Mouse (Mus musculus) brown adipose tissue, adult 24 weeks (tissue): ENCODE results near the gene Nptxr. TPM values are rescaled to one million over a fixed set of nuclear protein-coding genes. Genes with fewer than 3 reads are reported as not detected.

Source experiments
- H3K27ac ChIP-seq: fragments of 200-500 bp; replicated peaks from 2 replicates; pipeline ENCODE4 v1.5.1; 2012; ENCODE audit warnings: low read depth, mild to moderate bottlenecking, low read length
- H3K4me1 ChIP-seq: fragments of 200-500 bp; 2 replicates; pipeline ENCODE4 v1.6.1; 2012; ENCODE audit warnings: low read length, mixed read lengths; ENCODE audit not compliant: control insufficient read depth, insufficient read depth, insufficient read length
- H3K4me3 ChIP-seq: fragments of 200-500 bp; 2 replicates; pipeline ENCODE4 v1.5.1; 2012; ENCODE audit warnings: low read depth, mild to moderate bottlenecking, low read length, moderate library complexity; ENCODE audit not compliant: insufficient read depth
- polyA plus RNA-seq: library from polyadenylated mRNA; stranded (reverse); fragments of >200 nt; gene quantifications from 2 replicates; pipeline ENCODE4 v1.2.4, GENCODE M21; 2012; ENCODE audit not compliant: missing spikeins, insufficient read depth, insufficient read length

Nptxr gene
- polyA plus RNA-seq, 1 experiment, result 0.83 TPM

GRCm38 (mm10) chr15:79777749-79778148, 26.8 kb downstream of the Nptxr start, which contains the start of gene Dnal4:
Dnal4 (minus strand) TSS chr15:79777849.
- Histone ChIP-seq H3K4me1 (no peaks in the 10 kb centered on the region), H3K27ac (no peak within 1 kb of the TSS), H3K4me3 (no peak within 1 kb of the TSS)

DNA sequence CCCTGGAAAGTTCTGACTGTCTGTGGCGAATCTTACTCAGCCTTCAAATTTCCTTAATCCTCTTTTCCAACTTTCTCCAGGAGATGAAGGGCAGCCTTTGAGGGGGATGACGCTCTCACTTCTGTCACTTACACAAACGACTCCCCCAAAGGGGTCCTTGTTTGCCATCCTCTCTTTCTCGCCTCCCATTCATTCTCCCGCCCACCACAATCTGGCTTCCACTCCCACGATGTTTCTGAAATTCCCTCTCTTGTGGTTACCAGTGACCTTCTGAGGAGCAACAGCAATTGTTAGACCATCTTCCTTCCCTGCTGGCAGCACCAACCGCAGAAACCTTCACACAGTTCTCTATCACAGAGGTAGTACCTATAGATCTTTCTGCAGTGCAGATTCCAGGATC, 28.9 kb downstream of the Nptxr start:
- no peak overlapping the region for H3K4me3 ChIP-seq
- no peaks in the 10 kb centered on the region for H3K4me1 ChIP-seq
- H3K27ac ChIP-seq, result no peak overlapping the region

GRCm38 (mm10) chr15:79774117-79775027, 30.2 kb downstream of the Nptxr start:
- H3K4me1 ChIP-seq, result 0 out of 2 replicates have a peak, but pooled peaks cover 4% of the 10 kb centered on the region
- H3K4me3 ChIP-seq, result peak overlapping the region; percentile 78
- peak overlapping the region; percentile 60 for H3K27ac ChIP-seq

DNA sequence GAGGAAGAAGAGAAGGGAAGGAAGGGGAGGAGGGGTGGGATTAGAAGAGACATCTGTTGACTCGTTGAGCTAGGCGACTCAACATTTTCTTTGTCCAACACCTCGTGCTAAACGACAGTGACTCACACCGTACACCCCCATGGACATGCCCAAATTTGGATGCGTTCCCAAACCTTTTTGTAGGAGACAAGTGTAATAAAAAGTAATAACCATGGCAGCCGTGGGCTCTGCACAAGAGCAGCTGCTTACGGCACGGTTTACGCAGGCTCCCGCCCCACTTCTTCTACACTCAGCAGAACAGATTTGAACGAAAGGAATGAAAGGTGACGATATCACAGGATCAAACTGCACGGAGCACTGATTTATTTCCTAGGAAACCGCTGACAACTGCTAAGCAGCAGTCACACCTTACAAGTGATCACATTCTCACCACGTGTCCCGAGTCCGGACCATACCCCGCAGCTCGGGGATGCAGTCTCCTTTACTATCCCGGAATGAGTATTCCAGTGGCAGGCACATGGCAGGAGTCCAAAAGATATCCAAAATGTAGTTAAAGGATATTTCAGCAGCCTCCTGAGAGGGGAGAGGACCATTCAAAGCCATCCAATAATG, 33.8 kb downstream of the Nptxr start:
- H3K4me3 ChIP-seq, result no peak overlapping the region
- peaks cover 8% of the 10 kb centered on the region for H3K4me1 ChIP-seq
- no peak overlapping the region for H3K27ac ChIP-seq

- H3K4me3 ChIP-seq, result no peak overlapping the region
- 0 out of 2 replicates have a peak overlapping the region, but pooled peaks have one; percentile 15 for H3K27ac ChIP-seq
- peaks cover 16% of the 10 kb centered on the region for H3K4me1 ChIP-seq
Observed at GRCm38 (mm10) chr15:79768302-79768701, 36.3 kb downstream of the Nptxr start.

DNA sequence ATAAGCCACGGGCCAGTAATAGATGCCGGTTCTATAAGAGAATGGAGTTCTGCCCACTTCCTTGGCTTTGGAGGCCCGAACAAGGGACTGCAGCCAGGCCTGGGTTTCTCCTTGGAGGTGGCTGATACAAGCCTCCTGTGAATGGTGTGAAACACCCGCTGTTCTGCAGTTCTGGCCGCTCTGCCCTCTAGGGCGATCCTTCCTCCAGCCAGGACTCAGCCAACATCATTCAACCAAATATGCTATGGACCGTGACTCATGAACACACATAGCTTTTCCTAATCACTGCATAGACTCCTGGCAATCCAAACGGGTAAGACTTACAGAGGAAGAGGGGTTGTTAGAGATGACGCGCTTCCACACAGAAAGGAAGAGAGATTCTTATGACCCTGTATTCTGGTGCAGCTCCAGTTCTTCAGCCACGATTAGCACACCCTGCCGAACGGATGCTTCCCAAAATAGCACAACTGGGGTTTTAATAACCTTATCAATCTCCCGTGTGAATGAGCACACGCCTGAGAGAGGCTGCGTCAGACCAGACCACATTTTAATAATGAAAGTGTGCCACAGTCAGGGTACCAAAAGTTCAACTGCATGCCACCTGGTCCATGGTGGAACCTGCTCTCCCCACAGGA, 37.1 kb downstream of the Nptxr start:
- Histone ChIP-seq H3K4me3 (no peak overlapping the region), H3K27ac (no peak overlapping the region), H3K4me1 (peaks cover 16% of the 10 kb centered on the region)

DNA sequence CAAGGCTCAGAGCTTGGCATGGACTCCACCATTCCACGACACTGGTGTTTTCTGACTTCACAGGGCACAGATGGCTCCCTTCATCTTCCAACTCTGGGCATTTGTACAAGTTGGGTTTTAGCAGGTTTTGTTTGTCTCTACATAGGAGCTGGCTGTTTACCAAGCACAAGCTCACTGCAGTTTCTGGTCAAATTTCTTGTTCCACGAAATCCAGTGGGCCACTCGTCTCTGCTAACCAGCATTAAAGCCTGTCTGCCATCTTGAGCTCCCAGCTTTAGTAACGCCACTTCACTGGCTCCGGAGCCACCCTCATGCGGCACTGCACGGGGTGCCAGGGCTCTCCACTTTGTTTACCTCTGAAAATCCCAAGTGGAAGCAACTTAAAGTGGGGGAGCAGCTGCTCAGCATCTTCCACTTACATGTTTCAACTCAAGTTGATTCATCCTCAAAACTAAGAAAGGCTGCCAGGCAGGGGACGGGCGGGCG, 37.9 kb downstream of the Nptxr start:
- peaks cover 16% of the 10 kb centered on the region for H3K4me1 ChIP-seq
- H3K4me3 ChIP-seq, result no peak overlapping the region
- no peak overlapping the region for H3K27ac ChIP-seq

DNA sequence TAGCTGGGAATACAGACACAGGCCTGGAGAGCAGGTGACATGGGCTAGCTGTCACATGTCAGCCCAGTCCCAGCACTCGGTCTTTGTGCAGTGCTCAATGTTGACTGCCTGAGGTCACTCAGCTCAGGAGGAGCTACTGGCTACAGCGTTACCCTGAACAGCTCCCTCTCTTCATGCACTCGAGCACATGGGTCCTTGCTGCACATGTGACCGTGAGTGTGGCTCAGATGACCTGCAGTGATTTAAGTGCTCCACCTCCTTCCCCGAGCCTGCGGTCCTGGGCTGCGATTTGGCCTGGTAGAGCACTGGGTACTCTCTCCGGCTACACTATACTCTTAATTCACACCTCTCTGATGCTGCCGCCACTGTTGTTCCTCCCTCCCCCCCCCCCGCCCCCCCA, 38.4 kb downstream of the Nptxr start:
- peaks cover 16% of the 10 kb centered on the region for H3K4me1 ChIP-seq
- H3K4me3 ChIP-seq, result no peak overlapping the region
- H3K27ac ChIP-seq, result no peak overlapping the region

- Histone ChIP-seq H3K27ac (no peak overlapping the region), H3K4me1 (peaks cover 16% of the 10 kb centered on the region), H3K4me3 (no peak overlapping the region)
Observed at GRCm38 (mm10) chr15:79765361-79765760, 39.2 kb downstream of the Nptxr start.

DNA sequence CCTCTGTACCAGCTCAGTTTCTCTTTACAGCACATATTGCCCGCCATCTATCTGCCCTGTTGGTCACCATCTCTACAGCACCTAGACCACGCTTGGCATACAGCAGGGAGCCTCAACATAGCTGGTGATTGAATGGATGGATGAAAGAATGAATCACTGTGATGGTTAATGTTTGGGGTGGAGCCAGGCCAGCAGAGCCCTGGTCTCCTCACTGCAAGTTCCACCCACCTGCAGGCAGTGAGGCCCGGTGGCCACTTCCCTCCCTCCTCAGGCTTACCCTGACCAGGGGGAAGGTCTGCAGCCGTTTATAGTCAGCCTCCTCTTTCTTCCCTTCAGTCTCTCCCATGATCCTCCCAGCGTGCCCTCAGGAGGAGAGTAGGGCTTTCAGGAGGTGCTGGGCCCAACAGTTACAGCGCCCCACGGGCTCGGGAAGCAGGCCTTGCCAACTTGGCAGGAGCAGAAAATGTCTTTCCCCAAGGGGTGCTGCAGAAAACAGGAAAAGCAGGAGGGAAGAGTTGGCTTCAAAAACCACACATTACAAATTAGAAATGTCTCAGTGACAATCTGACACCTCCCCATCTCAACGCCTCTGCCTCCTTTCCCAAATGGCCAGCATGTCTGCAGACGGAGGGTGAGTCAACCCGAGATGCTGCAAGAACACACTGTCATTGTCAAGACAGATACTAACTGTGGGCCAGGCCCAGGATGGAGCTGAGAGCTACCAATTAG, 39.9 kb downstream of the Nptxr start:
- Histone ChIP-seq H3K4me3 (no peak overlapping the region), H3K27ac (no peak overlapping the region), H3K4me1 (peaks cover 13% of the 10 kb centered on the region)

GRCm38 (mm10) chr15:79763601-79764246, 40.8 kb downstream of the Nptxr start:
- H3K27ac ChIP-seq, result no peak overlapping the region
- H3K4me3 ChIP-seq, result no peak overlapping the region
- H3K4me1 ChIP-seq, result peaks cover 11% of the 10 kb centered on the region

DNA sequence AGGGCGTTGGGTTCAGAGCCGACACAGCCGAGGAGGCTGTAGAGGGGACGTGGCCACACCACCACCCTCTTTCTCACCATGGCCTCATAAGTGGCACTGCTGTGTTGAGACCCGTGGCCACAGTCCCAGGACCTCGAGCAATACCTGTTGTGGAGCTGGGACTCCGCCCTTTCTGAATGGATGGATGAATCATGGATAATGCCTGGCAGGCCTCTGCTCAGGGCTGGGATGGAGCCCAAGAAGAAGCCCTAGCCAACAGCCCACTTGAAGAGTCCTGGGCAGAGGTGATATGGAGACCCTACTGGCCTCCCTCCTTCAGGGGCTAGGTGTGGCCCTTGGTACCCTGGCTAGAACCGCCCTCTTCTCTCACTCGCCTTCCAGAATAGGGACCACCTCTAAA, 41.6 kb downstream of the Nptxr start:
- Histone ChIP-seq H3K4me1 (peaks cover 8% of the 10 kb centered on the region), H3K27ac (no peak overlapping the region), H3K4me3 (no peak overlapping the region)

- no peak overlapping the region for H3K27ac ChIP-seq
- peaks cover 8% of the 10 kb centered on the region for H3K4me1 ChIP-seq
Observed at GRCm38 (mm10) chr15:79760956-79761355, 43.6 kb downstream of the Nptxr start.

GRCm38 (mm10) chr15:79757118-79757517, 47.4 kb downstream of the Nptxr start:
- Histone ChIP-seq H3K27ac (no peak overlapping the region), H3K4me1 (no peaks in the 10 kb centered on the region), H3K4me3 (no peak overlapping the region)

More at GRCm38 (mm10) chr15:79760956-79761355, 43.6 kb downstream of the Nptxr start:
- no peak overlapping the region for H3K4me3 ChIP-seq
